ENCODE assay signal across 11 mouse cellular contexts in the genomic region with DNA sequence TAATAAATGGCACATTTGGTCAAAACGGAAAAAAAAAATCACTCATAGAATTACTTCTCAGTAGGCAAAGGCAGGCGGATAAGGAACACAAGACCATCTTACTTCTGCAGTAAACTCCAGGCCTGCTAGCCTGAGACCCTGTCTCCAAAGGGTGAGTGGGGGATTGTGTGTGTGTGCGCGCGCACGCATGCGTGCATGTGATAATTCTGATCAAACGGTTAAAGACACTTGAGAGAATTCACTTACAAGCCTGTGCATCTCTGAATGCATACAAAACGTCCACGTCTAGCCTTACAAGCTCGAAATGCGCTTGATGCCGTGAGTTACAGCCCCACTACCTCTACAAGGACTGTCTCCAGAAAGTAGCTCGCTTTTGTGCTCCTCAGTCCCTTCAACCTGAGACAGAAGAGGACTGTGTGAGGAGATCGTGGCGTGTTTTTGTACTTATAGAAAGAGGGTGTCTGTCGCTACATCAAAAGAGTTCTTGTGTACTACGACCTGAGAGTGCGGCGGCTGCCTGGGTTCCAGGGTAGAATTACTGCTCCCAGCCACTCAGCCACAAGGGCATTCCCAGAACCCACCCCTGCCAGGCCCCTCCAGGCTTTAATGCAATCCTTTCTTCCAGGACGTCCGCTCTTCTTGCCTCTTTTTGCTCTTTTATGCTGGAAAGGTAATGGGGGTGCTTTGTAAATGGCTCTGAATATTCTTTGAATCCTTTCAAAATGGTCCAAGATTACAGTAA. TPM values are rescaled to one million over a fixed set of nuclear protein-coding genes. Genes with fewer than 3 reads are reported as not detected.
DNase-seq lines count a peak whose midpoint lies in the region; ATAC-seq and TF ChIP-seq lines count a peak whose summit lies in the region.
"Had no signal": no experiment of that assay in that cellular context is flagged by ENCODE, and none has a peak within 500 bp of the region (broad histone marks: within the 10 kb centered on the region; RNA-seq: fewer than 3 reads in every experiment).

No protein-coding gene starts in this region.

- ATAC-seq in forebrain, postnatal 0 days: peak; percentile 74
- ATAC-seq in midbrain, embryonic 13.5 days: peak; percentile 78
- no peak for ATAC-seq in activated CD4-positive, CD25-positive, alpha-beta regulatory T cell, adult 4 months

- intact Hi-C loops in gastrocnemius, adult 2 months (cut with DNase I): loop anchor here (5.0 kb wide), 1 partner anchor 47 kb away; no protein-coding TSS in a partner anchor

- H3K27ac ChIP-seq in gastrocnemius, adult 2 months: 0 out of 2 replicates have a peak overlapping the region, but pooled peaks have one; percentile 1
- peak overlapping the region; percentile 21; the same call in 1 of the 2 replicates for H3K27ac ChIP-seq in forebrain, postnatal 0 days (ENCODE audit: low read depth, low read length)
- H3K27ac ChIP-seq in midbrain, embryonic 13.5 days: peak overlapping the region; percentile 59

- whole genome bisulfite sequencing in forebrain, postnatal 0 days: 20% methylated on average over 22 of the region's 22 CpGs
- WGBS in midbrain, embryonic 13.5 days: 66% methylated on average over 22 of the region's 22 CpGs

- no peak for DNase-seq in gastrocnemius, adult 2 months
- DNase-seq in gastrocnemius, adult 8-10 months (ENCODE audit: low spot score in 2 of 2): no peak
- peak; percentile 54 for DNase-seq in ZHBTc4 (ENCODE audit: low read depth, low spot score)
- DNase-seq in forebrain, postnatal 0 days: peak; percentile 67
- DNase-seq in adrenal gland, postnatal 36 days: no peak
- DNase-seq in spleen, adult 18-20 months: no peak
- DNase-seq: gastrocnemius, postnatal 10 days; lung, postnatal 4 days had no signal

- no peaks in the 10 kb centered on the region for H3K27me3 ChIP-seq in forebrain, postnatal 0 days (ENCODE audit: insufficient read depth, low read length)
- no peaks in the 10 kb centered on the region for H3K27me3 ChIP-seq in midbrain, embryonic 13.5 days

- peak overlapping the region; percentile 39 for H3K9ac ChIP-seq in forebrain, postnatal 0 days
- H3K9ac ChIP-seq in midbrain, embryonic 13.5 days (replicated peaks): 0 out of 2 replicates have a peak overlapping the region, but pooled peaks have one; percentile 36

- H3K36me3 ChIP-seq in forebrain, postnatal 0 days (ENCODE audit: insufficient read depth): no peaks in the 10 kb centered on the region
- H3K36me3 ChIP-seq in midbrain, embryonic 13.5 days: no peaks in the 10 kb centered on the region; the same call in 1 of the 2 replicates

- TF ChIP-seq CTCF in gastrocnemius, adult 2 months (IDR thresholded peaks at IDR 0.05): no peak
- no peak for TF ChIP-seq CTCF in forebrain, postnatal 0 days (IDR thresholded peaks at IDR 0.05; ENCODE audit: low read depth)

- no peak overlapping the region for H3K4me3 ChIP-seq in gastrocnemius, adult 2 months
- peak overlapping the region; percentile 35 for H3K4me3 ChIP-seq in forebrain, postnatal 0 days (ENCODE audit: low read depth, low read length)
- H3K4me3 ChIP-seq in midbrain, embryonic 13.5 days (replicated peaks): no peak overlapping the region

- H3K4me2 ChIP-seq in forebrain, postnatal 0 days (ENCODE audit: low read depth): peak overlapping the region; percentile 52
- H3K4me2 ChIP-seq in midbrain, embryonic 13.5 days (replicated peaks): peak overlapping the region; percentile 35
- H3K4me2 ChIP-seq: liver, embryonic 11.5 days had no signal

- H3K9me3 ChIP-seq in forebrain, postnatal 0 days (ENCODE audit: low read length): no peaks in the 10 kb centered on the region
- H3K9me3 ChIP-seq in midbrain, embryonic 13.5 days: no peaks in the 10 kb centered on the region

- 0 out of 2 replicates have a peak, but pooled peaks cover 4% of the 10 kb centered on the region for H3K4me1 ChIP-seq in forebrain, postnatal 0 days (ENCODE audit: insufficient read depth)
- peaks cover 25% of the 10 kb centered on the region for H3K4me1 ChIP-seq in midbrain, embryonic 13.5 days (replicated peaks)

RNA-seq across cellular contexts. Expression of a gene that starts 24.3 kb away (rescaled TPM):
- total RNA-seq in gastrocnemius, adult 2 months (2021): 10 to 100 TPM; 19.3 to 28.5 TPM
- total RNA-seq in gastrocnemius, adult 8-10 months (2022): 10 to 100 TPM; 14.2 to 23.0 (median 17.6) TPM
- total RNA-seq in forebrain, postnatal 0 days (2014; rRNA removed): 3.2 and 4.1 TPM in 2 replicates
- polyA plus RNA-seq in forebrain, postnatal 0 days (2015; fragmentation: Nextera tagmentation; extraction: Ambion mirVana): 2.0 and 3.1 TPM in 2 replicates
- 9.4 and 9.8 TPM in 2 replicates for polyA plus RNA-seq in midbrain, embryonic 13.5 days (2015; fragmentation: Nextera tagmentation; extraction: Ambion mirVana)
- 10 to 100 TPM in 1 of 2 experiments, 1 to 10 TPM in 1; 9.2 to 14.8 TPM for total RNA-seq in adrenal gland, postnatal 36 days (2021)
- 10 to 100 TPM; 12.0 to 12.1 TPM for polyA plus RNA-seq in activated CD4-positive, CD25-positive, alpha-beta regulatory T cell, adult 4 months (2017; shearing (Covaris generic))

Comparison
In these comparisons a context has a peak if more than half of its experiments do, and no peak if none do; other contexts are left out.
1. DNase-seq: peak in ZHBTc4 (single experiment) and forebrain, postnatal 0 days (single experiment); none in gastrocnemius, adult 2 months (single experiment), gastrocnemius, adult 8-10 months (0 of 2), adrenal gland, postnatal 36 days (0 of 2) and spleen, adult 18-20 months (0 of 2).
2. H3K27ac ChIP-seq: peak in every context shown above with its lines; median percentile 59 in midbrain, embryonic 13.5 days; 21 in forebrain, postnatal 0 days; 1 in gastrocnemius, adult 2 months.